Mouse (Mus musculus) gastrocnemius, postnatal 10 days (tissue): ENCODE data around the gene Map7d1. TPM values are rescaled to one million over a fixed set of nuclear protein-coding genes. Genes with fewer than 3 reads are reported as not detected.

Source experiments
- DNase-seq: peaks from one replicate; pipeline ENCODE4 v3.0.0; 2021; ENCODE audit warnings: mixed read lengths
- long read RNA-seq, 2 experiments: library from polyadenylated mRNA; stranded (forward); transcript quantifications; one replicate each; pipeline ENCODE4 v2.0.0; 2021
- total RNA-seq, 2 experiments: library from RNA; stranded (reverse); gene quantifications; 2 replicates each; pipeline ENCODE4 v1.2.3; 2021

Gene Map7d1
- 100 to 1,000 TPM; 209 to 239 TPM for total RNA-seq
- long read RNA-seq, experiment 1, transcript Map7d1-203 (18 exons, 3,249 nt), result major isoform, 186 of 913 reads
- long read RNA-seq, experiment 1, transcript Map7d1-202 (17 exons, 3,195 nt), result minor isoform, 47 of 913 reads
- long read RNA-seq, experiment 1, transcript Map7d1-201 (17 exons, 3,351 nt), result minor isoform, 72 of 913 reads
- long read RNA-seq, experiment 1, partial matches to known transcripts, result 77 of 913 reads
- long read RNA-seq, experiment 1, other reads (novel, unspliced or antisense), result 528 of 913 reads
- long read RNA-seq, experiment 2, transcript Map7d1-201 (17 exons, 3,351 nt), result minor isoform, 53 of 805 reads
- long read RNA-seq, experiment 2, transcript Map7d1-202 (17 exons, 3,195 nt), result minor isoform, 35 of 805 reads
- long read RNA-seq, experiment 2, transcript Map7d1-203 (18 exons, 3,249 nt), result major isoform, 128 of 805 reads
- long read RNA-seq, experiment 2, partial matches to known transcripts, result 87 of 805 reads
- long read RNA-seq, experiment 2, other reads (novel, unspliced or antisense), result 499 of 805 reads

DNA sequence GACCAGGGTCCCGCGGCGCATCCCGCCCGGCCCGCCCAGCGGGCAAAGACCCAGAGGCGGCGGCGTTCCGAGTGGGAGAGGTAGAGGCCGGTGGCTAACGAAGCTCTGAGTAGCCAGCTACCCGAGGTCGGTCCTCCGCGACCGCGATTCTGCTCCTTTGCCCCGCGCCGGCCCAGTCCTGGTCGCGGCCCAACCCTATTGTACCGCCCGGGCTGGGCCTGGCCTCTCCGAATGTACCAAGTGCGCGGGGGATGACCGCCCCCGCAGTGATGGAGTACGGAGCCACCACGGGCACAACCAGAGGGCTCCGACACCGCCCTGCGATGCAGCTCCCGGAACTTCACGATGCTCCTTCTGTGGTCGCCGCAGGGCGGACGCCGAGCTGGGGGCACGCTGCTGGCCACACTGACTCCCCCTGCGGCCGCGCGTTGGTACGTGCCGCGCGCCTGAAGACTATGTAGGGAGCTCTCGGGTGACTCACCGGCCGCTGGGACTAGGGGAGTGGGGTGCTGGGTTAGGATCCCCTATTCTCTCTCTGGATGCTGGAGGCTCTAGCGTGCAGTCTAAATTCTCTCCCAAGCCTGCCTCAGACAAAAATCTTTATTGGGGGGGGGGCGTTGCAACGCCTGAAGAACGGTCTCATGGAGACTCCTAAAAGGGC lies at the start of gene Map7d1:
TSS of gene Map7d1 (minus strand) at position 213 of the 661 bp plus-strand sequence.
- peak; percentile 93 for DNase-seq

DNA sequence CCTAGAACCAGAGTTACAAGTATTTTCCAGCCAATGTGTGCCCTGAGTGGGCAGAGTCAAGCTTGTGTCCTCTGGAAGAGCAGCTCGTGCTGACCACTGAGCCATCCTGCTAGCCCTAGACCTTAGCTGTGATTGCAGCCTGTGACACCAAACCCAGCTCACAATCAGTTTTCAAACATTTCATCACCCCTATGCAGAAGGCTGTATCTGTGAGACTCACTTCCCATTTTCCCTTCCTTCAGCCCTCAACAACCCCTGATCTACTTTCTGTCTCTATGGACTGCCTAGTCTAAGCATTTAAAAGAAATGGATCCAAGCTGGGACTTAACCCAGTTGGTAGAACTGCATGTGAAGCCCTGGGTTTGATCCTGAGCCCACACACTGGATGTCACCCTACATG lies 49.3 kb upstream of the Map7d1 start:
- no peak for DNase-seq

DNA sequence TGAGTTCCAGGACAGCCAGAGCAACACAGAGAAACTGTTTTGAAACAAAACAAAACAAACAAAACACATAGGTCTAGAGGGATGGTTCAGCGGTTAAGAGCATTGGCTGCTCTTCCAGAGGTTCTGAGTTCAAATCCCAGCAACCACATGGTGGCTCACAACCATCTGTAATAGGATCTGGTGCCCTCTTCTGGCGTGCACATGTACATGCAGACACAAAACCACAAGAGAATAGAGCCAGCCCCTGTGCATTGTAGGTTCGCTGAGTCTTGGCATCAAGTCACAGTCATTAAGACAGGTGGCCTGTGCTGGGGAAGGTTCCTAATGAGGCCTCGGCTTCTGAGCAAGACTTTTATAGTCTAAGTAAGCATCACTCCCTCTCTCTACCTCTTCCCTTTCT lies 47.7 kb upstream of the Map7d1 start:
- DNase-seq, result no peak

DNA sequence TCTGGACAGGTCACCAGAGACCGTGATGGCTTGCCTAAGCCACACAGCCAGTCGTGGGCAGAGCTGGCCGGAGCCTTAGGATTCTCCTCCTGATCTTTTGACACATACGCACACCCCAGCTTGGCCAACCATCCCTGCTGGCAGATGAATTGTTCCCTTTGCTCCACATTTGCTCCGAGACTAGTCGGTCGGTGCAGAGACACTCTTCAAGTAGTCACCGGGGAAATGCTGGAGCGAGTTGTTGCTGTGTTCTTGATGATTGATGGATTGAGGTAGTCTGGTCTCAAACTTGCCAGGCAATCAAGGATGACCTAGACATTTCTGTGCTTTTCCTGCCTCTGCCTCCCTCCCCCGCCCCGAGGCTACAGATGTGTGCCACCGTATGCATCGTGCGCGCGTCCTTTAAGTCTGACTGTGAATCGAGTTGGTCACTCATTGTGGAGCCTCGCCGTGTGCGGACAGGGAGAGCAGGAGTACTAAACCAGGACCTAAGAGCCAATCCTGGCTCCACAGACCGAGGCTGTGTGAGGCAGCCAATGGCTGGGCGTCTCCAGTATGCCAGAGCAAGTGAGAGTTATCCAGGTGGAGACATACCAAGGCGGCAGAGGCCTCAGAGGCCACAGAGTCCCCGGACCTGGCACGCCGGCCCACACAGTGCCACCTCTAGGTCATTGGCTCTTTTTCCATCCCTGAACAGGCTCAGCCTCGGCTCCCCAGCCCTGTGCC lies 45.6 kb upstream of the Map7d1 start:
- no peak for DNase-seq

DNA sequence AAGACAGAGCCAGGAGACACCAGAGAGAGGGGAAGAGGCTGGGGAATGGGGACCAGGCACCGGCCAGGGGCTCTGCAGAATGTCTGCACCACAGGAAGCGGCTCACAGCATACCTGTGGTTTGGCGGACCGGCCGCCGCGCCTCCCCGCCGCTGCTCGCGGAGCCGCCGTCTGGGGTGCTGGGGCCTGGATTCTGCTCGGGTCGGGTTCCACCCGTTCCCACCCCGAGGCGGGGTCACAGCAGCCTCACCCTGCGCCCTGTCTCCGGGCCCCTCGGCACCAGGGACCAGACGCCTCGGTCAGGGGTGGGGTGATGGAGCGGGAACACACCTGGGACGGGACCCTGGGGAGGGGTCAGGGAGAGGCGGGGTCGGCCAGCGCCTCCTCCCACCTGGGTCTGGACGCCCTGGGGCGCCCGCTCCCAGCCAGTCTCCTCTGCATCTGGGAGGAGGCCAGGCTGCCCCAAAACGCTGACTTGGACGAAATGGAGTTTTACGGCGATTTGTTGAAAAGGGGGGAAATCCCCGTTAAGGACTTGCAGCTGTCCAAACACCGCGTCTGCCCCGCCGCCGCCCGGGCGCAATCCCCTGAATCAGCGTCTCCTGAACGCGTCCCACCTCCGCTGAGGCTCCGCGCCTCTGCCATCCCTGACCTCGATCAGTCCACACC lies 44.9 kb upstream of the Map7d1 start:
- no peak for DNase-seq

DNA sequence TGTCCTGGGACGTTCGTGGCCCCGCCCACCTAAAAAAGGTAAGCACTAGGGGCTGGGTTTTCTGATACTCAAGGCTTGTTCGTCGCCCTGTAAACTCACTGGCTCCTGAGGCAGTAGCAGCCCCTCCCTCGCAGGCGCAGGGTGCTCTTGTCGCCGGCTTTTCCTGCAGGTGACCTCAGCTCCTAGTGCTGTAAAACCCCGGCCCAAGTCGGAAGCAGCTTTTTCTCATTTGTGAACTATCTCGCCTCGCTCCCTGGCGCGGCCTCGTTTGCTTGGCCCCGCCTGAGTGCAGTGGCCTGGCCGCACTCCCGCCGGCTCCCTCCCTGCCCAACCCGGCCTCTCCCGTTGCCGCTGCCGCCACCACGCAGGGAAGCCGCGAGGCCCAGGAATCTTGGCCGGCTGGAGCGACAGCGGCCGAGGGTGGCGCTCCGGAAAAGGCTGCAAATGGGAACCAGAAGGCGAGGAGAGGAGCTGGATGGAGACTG lies 40.5 kb upstream of the Map7d1 start:
- DNase-seq, result peak; percentile 83

DNA sequence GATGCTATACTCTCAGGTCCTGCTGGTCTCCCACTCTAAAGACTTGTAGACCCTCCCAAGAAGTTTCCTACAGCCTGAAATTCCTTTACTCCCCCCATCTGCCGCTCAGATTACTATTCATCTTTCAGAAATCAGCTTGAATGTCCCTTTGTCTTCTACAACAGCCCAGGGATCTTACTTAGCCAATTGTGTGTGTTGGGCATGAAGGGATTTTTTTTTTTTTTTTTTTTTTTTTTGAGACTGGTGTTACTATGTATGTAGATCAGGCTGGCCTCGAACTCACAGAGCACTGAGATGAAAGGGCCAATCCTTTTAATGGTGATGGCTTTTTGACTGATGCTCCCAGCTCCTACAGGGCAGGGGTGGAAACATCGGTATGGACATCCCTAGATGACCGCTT lies 39.8 kb upstream of the Map7d1 start:
- DNase-seq, result no peak

DNA sequence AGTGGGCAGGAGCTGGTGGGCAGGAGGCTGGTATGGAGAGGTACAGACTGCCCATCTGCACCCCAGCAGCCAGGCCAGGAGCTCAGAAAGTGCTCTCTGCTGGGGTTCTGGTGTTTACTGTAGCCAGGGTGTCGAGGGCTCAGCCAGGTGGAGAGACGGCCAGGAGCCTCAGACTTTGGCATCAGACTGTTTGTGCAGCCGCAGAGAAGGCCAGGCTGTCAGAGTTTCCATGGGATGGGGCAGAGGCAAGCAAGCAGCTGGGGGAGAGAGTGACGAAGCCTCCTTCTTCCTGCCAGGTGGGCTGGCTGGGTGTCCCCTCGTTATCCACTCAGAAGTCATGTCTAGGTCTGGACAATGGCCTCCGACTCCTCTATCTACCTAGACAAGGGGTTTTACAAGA lies 39.0 kb upstream of the Map7d1 start:
- DNase-seq, result no peak

DNA sequence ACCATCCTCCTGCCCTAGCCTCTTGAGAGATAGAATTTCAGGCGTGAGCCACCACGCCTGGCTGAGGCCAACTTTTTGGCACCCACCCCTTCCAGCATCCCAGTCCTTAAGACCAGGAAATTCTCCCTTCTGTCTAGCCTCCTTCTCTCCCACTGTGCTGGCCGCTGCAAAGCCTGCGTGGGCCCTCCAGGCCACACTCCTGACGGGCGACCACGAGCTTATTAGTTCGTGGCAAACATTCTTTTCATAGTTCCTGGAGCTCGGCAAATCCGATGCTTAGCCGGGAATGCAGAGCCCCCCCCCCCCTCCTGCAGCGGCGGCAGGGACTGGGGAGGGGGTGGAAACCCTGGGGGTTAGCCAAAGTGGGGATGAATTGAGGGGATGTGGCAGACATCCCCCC lies 35.1 kb upstream of the Map7d1 start:
- DNase-seq, result no peak

DNA sequence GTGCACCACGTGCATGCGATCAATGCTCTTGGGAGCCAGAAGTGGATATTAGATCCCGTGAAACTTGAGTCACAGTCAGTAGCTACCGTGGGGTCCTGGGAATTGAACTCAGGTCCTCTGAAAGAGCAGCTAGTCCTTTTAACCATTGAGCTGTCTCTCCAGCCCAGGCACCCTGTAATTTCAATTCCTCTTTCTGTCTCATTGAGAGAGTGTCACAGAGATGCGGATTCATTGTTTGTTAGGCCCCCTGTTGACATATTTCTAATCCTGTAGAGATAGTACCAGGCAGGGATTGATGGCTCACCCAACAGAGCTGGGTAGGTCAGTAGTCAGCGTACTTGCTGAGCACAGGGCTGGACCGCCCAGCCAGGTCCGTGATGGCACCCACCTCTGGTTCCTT lies 34.2 kb upstream of the Map7d1 start:
- DNase-seq, result no peak

DNA sequence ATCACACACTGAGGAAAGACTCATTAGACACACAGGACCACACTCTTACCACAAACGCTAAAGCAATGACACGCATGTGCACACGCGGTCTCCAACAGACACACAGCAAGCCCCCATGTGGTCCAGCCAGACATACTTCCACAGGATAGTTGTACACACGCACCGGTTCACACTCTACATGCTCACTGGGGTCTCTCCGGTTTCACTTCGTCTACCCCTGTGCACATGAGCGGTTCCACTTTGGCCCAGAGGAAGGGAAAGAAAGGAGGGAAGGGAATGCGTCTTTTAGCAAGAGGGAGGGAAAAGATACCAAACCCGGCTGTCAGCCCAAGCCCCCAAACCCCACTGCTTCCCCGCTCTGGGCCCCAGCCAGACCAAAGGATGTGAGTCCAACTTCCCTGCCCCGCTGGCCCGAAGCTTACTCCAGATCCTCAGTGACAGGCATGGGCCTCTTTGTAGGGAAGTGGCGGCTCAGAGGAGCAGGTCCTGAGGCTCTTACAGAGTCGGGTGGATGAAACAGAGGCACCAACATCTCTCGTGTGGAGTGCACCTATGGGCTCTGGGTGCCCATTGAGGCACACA lies 32.0 kb upstream of the Map7d1 start:
- no peak for DNase-seq

DNA sequence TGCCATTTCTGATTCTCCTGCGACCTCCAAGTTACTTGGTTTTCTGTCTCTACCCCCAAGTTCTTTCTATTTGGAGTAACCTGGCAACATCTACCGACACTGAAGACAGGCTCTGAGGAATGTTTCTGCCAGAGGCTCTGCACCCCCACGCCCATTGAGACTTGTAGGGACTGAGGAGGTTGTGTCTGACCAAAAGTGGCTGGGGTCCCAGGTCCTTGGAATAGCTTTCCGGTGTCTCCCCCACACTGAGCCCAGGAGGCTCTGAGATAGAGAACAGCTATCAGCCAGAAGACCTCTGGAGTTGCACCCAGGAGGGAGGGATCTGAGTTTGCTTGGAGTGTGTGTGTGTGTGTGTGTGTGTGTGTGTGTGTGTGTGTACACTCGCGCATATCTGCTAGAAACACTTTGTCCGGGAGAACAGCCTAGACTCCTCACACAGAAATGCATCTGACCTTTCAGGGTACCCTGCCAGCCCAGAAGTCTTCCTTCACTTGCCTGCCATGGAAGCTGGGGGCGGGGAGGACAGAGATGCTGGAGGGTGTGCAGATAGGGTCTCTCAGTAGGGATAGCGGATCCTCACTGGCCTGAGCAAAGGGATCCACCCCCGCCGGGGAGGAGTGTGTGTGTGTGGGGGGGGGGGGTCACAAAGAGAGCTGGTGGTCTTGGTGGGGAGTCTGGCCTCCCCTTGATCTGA lies 31.3 kb upstream of the Map7d1 start:
- DNase-seq, result no peak

DNA sequence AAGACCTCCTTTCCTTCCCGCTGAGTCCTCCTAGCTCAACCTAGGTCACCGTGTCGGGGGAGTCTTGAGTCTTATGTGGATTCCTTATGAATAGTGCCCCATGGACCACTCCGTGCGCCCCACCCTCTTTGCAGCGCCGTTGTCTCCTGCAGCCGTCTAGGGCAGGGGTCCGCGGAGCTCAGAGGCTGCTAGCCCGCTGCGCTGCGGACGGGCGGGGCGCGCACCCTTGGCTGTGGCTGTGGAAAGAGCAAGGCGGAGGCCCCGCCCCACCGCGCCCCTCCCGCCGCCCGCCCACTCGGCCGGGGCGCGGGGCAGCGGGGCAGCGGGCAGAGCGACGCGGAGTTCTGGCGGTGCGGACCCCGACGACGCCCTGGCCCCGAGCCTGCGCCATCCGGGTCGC lies 30.3 kb upstream of the Map7d1 start, which contains the start of gene Col8a2:
TSS of gene Col8a2 (plus strand) at position 302 of the 400 bp plus-strand sequence.
- peak; percentile 45 for DNase-seq

DNA sequence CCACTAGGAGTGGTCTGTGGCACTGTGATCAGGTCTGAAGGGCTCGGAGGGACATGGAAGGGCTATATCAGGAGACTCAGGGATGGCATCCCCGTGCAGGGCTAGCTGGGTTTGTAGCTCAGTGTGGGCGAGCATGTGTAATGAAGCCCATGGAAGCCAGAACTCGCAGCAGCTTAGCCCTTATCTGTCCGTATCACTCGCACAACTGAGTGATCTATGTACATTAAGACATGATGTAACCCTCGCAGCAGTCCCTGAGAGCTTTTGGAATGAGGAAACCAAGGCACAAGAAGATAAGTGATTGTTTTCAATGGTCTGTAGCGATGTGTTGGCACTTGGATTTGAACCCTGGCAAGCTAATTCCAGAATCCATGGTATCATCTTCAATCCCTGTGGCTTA lies 27.4 kb upstream of the Map7d1 start:
- DNase-seq, result no peak

DNA sequence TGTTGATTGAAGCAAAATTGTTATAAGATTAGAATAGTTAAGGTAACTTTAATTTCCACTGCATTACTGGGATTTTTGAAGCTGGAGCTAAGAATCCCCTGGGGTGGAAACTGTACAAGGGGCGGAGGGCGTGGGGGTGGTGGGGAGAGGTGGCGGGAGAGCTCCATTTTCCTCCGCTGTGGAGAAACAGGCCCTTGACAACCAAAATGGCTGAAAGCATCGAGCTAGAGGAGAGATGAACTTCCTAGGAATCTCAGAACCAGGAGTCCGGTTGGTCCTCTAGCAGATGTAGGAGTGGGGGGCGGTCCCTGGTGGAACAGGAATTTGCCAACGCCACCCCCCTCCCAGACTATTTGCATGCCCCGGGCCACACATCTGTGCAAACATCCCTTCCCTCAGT lies 25.6 kb upstream of the Map7d1 start:
- DNase-seq, result no peak

DNA sequence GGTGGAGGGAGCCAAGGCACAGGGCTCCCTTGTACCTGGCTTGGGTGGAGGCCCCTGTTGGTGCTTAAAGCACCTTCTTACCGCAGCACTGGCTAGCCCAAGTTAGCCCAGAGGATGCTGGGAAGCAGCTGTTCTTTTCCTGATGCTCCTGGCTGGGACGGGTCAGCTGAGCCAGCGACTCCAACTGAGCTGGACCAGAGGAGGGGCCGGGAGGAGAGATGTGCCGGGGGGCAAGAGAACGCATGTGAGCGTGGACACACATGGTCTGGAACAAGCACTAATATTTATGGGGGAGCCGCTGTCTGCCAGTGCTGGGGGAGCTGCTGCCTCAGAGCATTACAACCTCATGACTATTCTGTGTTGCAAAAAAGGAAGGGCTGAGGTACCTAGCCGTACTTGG lies 22.8 kb upstream of the Map7d1 start:
- DNase-seq, result no peak

DNA sequence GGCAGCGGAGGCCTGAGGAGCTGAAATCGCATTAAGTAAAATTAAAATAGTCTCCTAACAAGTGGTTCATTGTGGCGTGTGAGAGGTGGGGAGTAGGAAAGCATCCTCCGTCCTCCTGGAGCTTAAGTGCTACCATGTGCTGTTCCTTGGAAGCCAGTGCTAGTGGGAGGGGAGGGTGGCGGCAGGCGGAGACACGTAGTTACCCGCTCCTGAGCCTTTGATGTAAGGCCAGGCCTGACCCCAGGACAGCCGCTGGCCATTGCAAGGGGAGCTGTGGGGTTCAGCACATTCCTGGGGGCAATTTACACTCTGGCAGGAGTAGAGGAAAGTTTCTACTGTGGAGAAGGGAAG lies 22.4 kb upstream of the Map7d1 start:
- no peak for DNase-seq

DNA sequence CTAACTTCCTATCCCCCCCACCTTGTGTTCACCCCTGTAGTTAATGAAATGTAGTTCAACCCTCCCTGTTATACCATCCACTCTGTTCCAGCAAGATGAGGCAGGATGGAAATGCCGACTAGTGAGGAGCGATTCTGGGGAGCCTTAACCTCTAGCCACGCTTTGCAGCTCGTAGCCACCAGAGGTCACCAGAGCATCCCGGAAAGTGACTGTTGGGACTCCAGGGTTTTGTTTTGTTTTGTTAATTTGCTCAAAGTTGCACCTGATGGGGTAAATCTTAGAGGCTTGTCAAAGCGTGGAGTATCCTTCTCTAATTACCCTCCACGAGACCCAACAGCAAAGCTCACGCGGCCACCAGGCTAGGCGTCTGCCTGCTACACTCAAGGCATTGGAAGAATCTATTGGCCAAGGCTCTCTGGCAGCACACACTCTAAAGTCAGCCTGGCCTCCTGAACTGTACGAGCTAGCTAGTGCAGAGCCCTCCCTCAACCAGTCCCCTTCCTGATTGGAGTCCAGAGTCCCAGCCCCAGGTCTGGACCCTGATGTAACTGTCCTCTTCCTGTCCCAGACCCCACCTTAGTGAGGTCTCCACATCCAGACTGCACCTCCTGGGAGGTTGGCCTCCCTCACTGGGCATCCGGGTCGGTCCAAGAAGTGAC lies 21.9 kb upstream of the Map7d1 start:
- peak; percentile 55 for DNase-seq

DNA sequence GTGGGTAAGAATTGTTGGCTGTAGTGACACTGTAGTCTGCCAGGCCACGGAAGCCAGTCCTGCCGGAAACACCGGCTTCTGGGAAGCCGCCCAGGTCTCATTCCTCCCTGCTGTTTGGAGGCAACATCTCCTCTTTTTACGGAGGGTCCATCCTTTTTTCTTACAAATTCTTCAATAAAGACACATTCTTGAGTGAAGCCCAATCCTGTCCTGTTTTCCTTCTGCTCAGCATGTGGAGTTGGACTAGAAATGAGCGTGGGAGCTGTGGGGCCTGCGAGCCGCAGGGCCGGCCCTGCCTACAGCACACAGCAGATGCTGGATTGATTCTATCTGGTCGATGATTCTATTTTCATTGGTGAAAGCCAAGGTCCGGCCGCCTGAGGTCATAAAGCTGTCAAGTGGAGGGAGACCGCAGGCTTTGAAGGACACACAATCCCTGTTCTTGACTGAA lies 19.6 kb upstream of the Map7d1 start:
- no peak for DNase-seq

DNA sequence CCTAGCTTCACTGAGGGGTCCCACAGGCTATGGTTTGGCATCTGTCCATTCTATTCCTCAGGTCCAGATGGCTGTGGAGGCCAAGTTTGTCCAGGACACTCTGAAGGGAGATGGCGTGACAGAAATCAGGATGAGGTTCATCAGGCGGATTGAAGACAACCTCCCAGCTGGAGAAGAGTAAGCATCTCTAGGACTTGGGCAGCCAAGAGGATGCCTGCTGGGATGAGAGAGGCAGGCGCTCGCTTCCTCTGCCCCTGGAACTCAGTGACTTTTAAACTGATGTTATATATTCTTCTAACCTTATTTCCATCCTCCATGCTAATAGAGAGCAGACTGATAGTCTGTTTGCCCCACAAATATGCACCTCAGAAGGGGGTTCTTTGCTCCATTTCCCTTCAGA lies 18.9 kb upstream of the Map7d1 start:
- DNase-seq, result no peak

DNA sequence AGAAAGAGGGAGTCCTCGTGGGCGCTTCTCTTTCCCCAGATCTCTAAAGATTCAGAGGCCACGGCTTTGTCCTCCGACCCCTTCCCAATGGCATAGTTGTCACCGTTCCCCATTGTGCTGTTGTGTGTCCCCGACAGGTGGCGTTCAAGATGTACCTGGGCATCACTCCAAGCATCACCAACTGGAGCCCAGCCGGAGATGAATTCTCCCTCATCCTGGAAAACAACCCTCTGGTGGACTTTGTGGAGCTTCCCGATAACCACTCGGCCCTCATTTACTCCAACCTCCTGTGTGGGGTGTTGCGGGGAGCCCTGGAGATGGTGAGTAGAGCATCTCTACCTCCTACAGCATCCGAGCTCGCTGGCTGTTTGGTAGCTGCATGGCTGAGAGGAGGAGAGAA lies 17.6 kb upstream of the Map7d1 start:
- no peak for DNase-seq
